Mouse (Mus musculus) small intestine, adult 2 months (tissue): ENCODE results near the gene Mthfsd.

Experiments used
- CTCF ChIP-seq: fragments of 200-500 bp; IDR thresholded peaks from 2 replicates; pipeline ENCODE4 v1.5.1; 2012; ENCODE audit warnings: low read depth, mild to moderate bottlenecking, control low read depth, inconsistent platforms, low read length, moderate library complexity, mixed read lengths; ENCODE audit not compliant: insufficient replicate concordance, insufficient read length; ENCODE audit errors: extremely low read depth
- POLR2A ChIP-seq: fragments of 200-500 bp; IDR thresholded peaks from 2 replicates; pipeline ENCODE4 v1.6.1; 2012; ENCODE audit warnings: low read depth, mild to moderate bottlenecking, control low read depth, inconsistent platforms, low read length, moderate library complexity

DNA sequence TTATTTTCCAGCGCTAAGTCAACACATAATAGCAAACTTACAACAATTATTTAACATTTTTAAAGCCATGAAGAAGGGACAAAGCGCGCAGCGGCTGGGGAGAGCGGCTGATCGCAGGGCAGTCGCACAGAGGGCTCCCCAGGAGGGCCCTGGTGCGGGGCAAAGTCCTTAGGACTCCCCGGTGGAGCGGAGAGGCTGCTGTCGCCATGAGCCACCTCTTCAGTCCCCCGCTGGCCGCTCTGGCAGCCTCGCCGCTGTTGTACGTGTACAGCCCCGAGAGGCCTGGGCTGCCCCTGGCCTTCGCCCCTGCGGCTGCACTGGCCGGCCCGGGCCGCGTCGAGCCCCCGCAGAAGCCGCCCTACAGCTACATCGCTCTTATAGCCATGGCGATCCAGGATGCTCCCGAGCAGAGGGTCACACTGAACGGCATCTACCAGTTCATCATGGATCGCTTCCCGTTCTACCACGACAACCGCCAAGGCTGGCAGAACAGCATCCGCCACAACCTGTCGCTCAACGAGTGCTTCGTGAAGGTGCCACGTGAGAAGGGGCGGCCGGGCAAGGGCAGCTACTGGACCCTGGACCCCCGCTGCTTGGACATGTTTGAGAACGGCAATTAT is 19.7 kb upstream of the Mthfsd start, which contains the start of gene Foxl1:
- TF ChIP-seq POLR2A (no peak), CTCF (no peak)
